Mouse (Mus musculus): ENCODE data around the gene Sectm1a.
A peak's percentile ranks its signal among the peaks of the same experiment; 100 is the strongest.

GRCm38 (mm10) chr11:121064197-121064596 is 16.8 kb downstream of the Sectm1a start:
- TF ChIP-seq CTCF (IDR thresholded peaks at IDR 0.05; ENCODE audit: insufficient read depth, low read length) (peak; percentile 36; the same call in 1 of the 2 replicates), POLR2A (IDR thresholded peaks at IDR 0.05; ENCODE audit: borderline replicate concordance, extremely low read depth, low read depth, low read length) (no peak)

All from lung, adult 2 months (tissue).